Comparison of ENCODE assay signal across 19 mouse cellular contexts in genomic region chr17:84893273-84894033, GRCm38 (mm10).
DNase-seq lines count a peak whose midpoint lies in the region; ATAC-seq and TF ChIP-seq lines count a peak whose summit lies in the region.
"Had no signal": no experiment of that assay in that cellular context is flagged by ENCODE, and none has a peak within 500 bp of the region (broad histone marks: within the 10 kb centered on the region; RNA-seq: fewer than 3 reads in every experiment).

No protein-coding gene starts in this region.

- no peaks in the 10 kb centered on the region for H3K9me3 ChIP-seq in MEL (replicated peaks; ENCODE audit: insufficient read depth, low read length)
- H3K9me3 ChIP-seq in liver, embryonic 12.5 days (replicated peaks): peaks cover 8% of the 10 kb centered on the region
- no peaks in the 10 kb centered on the region for H3K9me3 ChIP-seq in stomach, embryonic 14.5 days (ENCODE audit: control insufficient read depth, low read depth, low read length)
- H3K9me3 ChIP-seq: limb, embryonic 13.5 days; neural tube, embryonic 15.5 days had no signal

- no peak overlapping the region for H3K27ac ChIP-seq in MEL (ENCODE audit: control insufficient read depth, low read depth, low read length)
- H3K27ac ChIP-seq in liver, embryonic 12.5 days: peak overlapping the region; percentile 28; the same call in 1 of the 2 replicates
- H3K27ac ChIP-seq in stomach, embryonic 14.5 days (ENCODE audit: low read length): no peak overlapping the region
- no peak overlapping the region for H3K27ac ChIP-seq in cerebellum, adult 2 months (ENCODE audit: insufficient read depth, low read length)
- H3K27ac ChIP-seq: hindbrain, postnatal 0 days; kidney, postnatal 0 days; limb, embryonic 13.5 days; neural tube, embryonic 15.5 days had no signal

- ATAC-seq in erythroid progenitor cell, adult 5-6 weeks (replicated peaks; ENCODE audit: low FRiP score, poor library complexity, severe bottlenecking): 0 out of 2 replicates have a peak, but pooled peaks have one; percentile 10
- peak; percentile 88 for ATAC-seq in liver, embryonic 12.5 days
- ATAC-seq in stomach, embryonic 14.5 days (ENCODE audit: insufficient number of reproducible peaks, insufficient read depth, low FRiP score, low read depth): peak; percentile 37; the same call in 1 of the 2 replicates
- ATAC-seq: forebrain, postnatal 0 days; hindbrain, postnatal 0 days; Patski had no signal

- H3K79me2 ChIP-seq in MEL (ENCODE audit: control insufficient read depth, insufficient read depth, low read length, poor library complexity): no peaks in the 10 kb centered on the region

- no peak for TF ChIP-seq RAD21 in MEL (IDR thresholded peaks at IDR 0.05; ENCODE audit: low read depth, low read length)

- H3K4me3 ChIP-seq in MEL (ENCODE audit: control insufficient read depth in 1 of 2, insufficient read depth in 1 of 2, low read depth in 2 of 2, low read length in 2 of 2): no peak overlapping the region
- no peak overlapping the region for H3K4me3 ChIP-seq in liver, embryonic 12.5 days
- H3K4me3 ChIP-seq in stomach, embryonic 14.5 days (ENCODE audit: low read depth, low read length): no peak overlapping the region
- H3K4me3 ChIP-seq in cerebellum, adult 2 months (replicated peaks; ENCODE audit: insufficient read depth, low read depth, low read length): no peak overlapping the region
- H3K4me3 ChIP-seq: limb, embryonic 13.5 days; neural tube, embryonic 15.5 days had no signal

- H3K9ac ChIP-seq in MEL (ENCODE audit: control insufficient read depth, low read depth, low read length, poor library complexity, severe bottlenecking): no peak overlapping the region
- H3K9ac ChIP-seq in liver, embryonic 12.5 days: no peak overlapping the region
- no peak overlapping the region for H3K9ac ChIP-seq in stomach, embryonic 14.5 days (replicated peaks; ENCODE audit: low read depth, low read length)
- H3K9ac ChIP-seq: forebrain, postnatal 0 days; limb, embryonic 13.5 days; neural tube, embryonic 15.5 days had no signal

- TF ChIP-seq EP300 in MEL (IDR thresholded peaks at IDR 0.05; ENCODE audit: low read depth in 1 of 2, low read length in 2 of 2): peak in 1 of 2 experiments; percentile 6; a peak in 1 of 4 replicates

- peak; percentile 56 for DNase-seq in MEL (ENCODE audit: low read depth, low spot score)
- DNase-seq in cerebellum, adult 2 months: no peak
- DNase-seq in spleen, postnatal 14 days (ENCODE audit: low spot score in 2 of 2): no peak
- DNase-seq in frontal cortex, adult 2 months (ENCODE audit: extremely low spot score in 1 of 2, low spot score in 1 of 2): no peak
- DNase-seq: cerebellum, adult 8-10 months; forebrain, postnatal 0 days; gastrocnemius, postnatal 10 days; heart, postnatal 14 days; lung, postnatal 10 days had no signal

- TF ChIP-seq POLR2A in MEL (IDR thresholded peaks at IDR 0.05; ENCODE audit: control insufficient read depth in 1 of 2, insufficient read depth in 1 of 2, low read depth in 1 of 2, low read length in 2 of 2, poor library complexity in 1 of 2): no peak
- TF ChIP-seq POLR2A in cerebellum, adult 2 months (IDR thresholded peaks at IDR 0.05; ENCODE audit: borderline replicate concordance, insufficient read depth, low read length): no peak

- peaks cover 0 to 4% of the 10 kb centered on the region in 2 experiments; a peak in 1 of 4 replicates for H3K36me3 ChIP-seq in MEL (ENCODE audit: control insufficient read depth in 1 of 2, insufficient read depth in 2 of 2, low read length in 2 of 2)
- H3K36me3 ChIP-seq in liver, embryonic 12.5 days: no peaks in the 10 kb centered on the region
- H3K36me3 ChIP-seq in stomach, embryonic 14.5 days (ENCODE audit: control insufficient read depth, insufficient read depth, low read length): no peaks in the 10 kb centered on the region
- H3K36me3 ChIP-seq: limb, embryonic 13.5 days; neural tube, embryonic 15.5 days had no signal

- H3K27me3 ChIP-seq in MEL (ENCODE audit: control insufficient read depth in 1 of 2, insufficient read depth in 2 of 2, low read length in 2 of 2): no peaks in the 10 kb centered on the region; a peak in 1 of 4 replicates
- H3K27me3 ChIP-seq in liver, embryonic 12.5 days (replicated peaks): no peaks in the 10 kb centered on the region
- H3K27me3 ChIP-seq in stomach, embryonic 14.5 days (ENCODE audit: control insufficient read depth, insufficient read depth, low read length): no peaks in the 10 kb centered on the region
- H3K27me3 ChIP-seq in cerebellum, adult 2 months (ENCODE audit: control insufficient read depth, insufficient read depth, low read length): no peaks in the 10 kb centered on the region
- H3K27me3 ChIP-seq: CH12.LX; limb, embryonic 13.5 days; neural tube, embryonic 15.5 days had no signal

- no peaks in the 10 kb centered on the region; a peak in 1 of 4 replicates for H3K4me1 ChIP-seq in MEL (ENCODE audit: control insufficient read depth in 1 of 2, insufficient read depth in 2 of 2, low read length in 2 of 2)
- peaks cover 22% of the 10 kb centered on the region for H3K4me1 ChIP-seq in liver, embryonic 12.5 days
- no peaks in the 10 kb centered on the region for H3K4me1 ChIP-seq in stomach, embryonic 14.5 days (ENCODE audit: control insufficient read depth, insufficient read depth, low read length)
- H3K4me1 ChIP-seq in cerebellum, adult 2 months (ENCODE audit: control insufficient read depth, insufficient read depth, low read length): 0 out of 2 replicates have a peak, but pooled peaks cover 3% of the 10 kb centered on the region
- H3K4me1 ChIP-seq: limb, embryonic 13.5 days; neural tube, embryonic 15.5 days had no signal

- no peak for TF ChIP-seq CTCF in MEL (IDR thresholded peaks at IDR 0.05 in 2 of 3, conservative IDR thresholded peaks at IDR 0.05 in 1 of 3; ENCODE audit: control insufficient read depth in 1 of 3, insufficient read depth in 1 of 3, low read depth in 2 of 3, low read length in 3 of 3, poor library complexity in 1 of 3, severe bottlenecking in 1 of 3)
- no peak for TF ChIP-seq CTCF in cerebellum, adult 2 months (IDR thresholded peaks at IDR 0.05; ENCODE audit: borderline replicate concordance, insufficient read depth, low read depth, low read length)

- H3K4me2 ChIP-seq in liver, embryonic 12.5 days: peak overlapping the region; percentile 1; the same call in 1 of the 2 replicates
- no peak overlapping the region for H3K4me2 ChIP-seq in stomach, embryonic 14.5 days (replicated peaks; ENCODE audit: low read depth, low read length)
- H3K4me2 ChIP-seq: limb, embryonic 13.5 days; midbrain, embryonic 11.5 days; neural tube, embryonic 15.5 days had no signal

- WGBS in liver, embryonic 12.5 days (ENCODE audit: insufficient replicate concordance): 57% methylated on average over 16 of the region's 16 CpGs
- 66% methylated on average over 16 of the region's 16 CpGs for WGBS in stomach, embryonic 14.5 days
- 80% methylated on average over 16 of the region's 16 CpGs for WGBS in cerebellum, adult 2 months

TF ChIP-seq in MEL, 35 proteins besides CTCF, POLR2A, EP300 and RAD21:
- TF ChIP-seq MYC (IDR thresholded peaks at IDR 0.05; ENCODE audit: low read depth, low read length) (0 out of 2 replicates have a peak, but pooled peaks have one; percentile 20), GATA1 (IDR thresholded peaks at IDR 0.05; ENCODE audit: low read depth, low read length) (peak; percentile 53), GABPA (IDR thresholded peaks at IDR 0.05; ENCODE audit: low read depth, low read length) (no peak), MXI1 (IDR thresholded peaks at IDR 0.05; ENCODE audit: low read depth, low read length) (no peak), POLR2AphosphoS2 (IDR thresholded peaks at IDR 0.05; ENCODE audit: low read length) (no peak), ZNF384 (IDR thresholded peaks at IDR 0.05; ENCODE audit: low read depth, low read length) (peak; percentile 55; the same call in 1 of the 2 replicates)

Comparison
In these comparisons a context has a peak if more than half of its experiments do, and no peak if none do; other contexts are left out.
1. ATAC-seq: peak in every context shown above with its lines; median percentile 88 in liver, embryonic 12.5 days; 37 in stomach, embryonic 14.5 days; 10 in erythroid progenitor cell, adult 5-6 weeks.